ENCODE assay signal across 9 mouse cellular contexts in genomic region chr7:132475069-132475468, GRCm38 (mm10).
A peak's percentile ranks its signal among the peaks of the same experiment; 100 is the strongest.
DNase-seq lines count a peak whose midpoint lies in the region; ATAC-seq and TF ChIP-seq lines count a peak whose summit lies in the region.
"Had no signal": no experiment of that assay in that cellular context is flagged by ENCODE, and none has a peak within 500 bp of the region (broad histone marks: within the 10 kb centered on the region; RNA-seq: fewer than 3 reads in every experiment).

No protein-coding gene starts in this region.

- TF ChIP-seq POLR2A in bone marrow, adult 2 months (IDR thresholded peaks at IDR 0.05; ENCODE audit: borderline replicate concordance, control insufficient read depth, low read depth, low read length) = no peak

- peak; percentile 94 for TF ChIP-seq CTCF in bone marrow, adult 2 months (IDR thresholded peaks at IDR 0.05; ENCODE audit: control insufficient read depth, insufficient read depth, low read length)
- peak; percentile 92 for TF ChIP-seq CTCF in intestine, postnatal 0 days (IDR thresholded peaks at IDR 0.05; ENCODE audit: low read depth)

- no peak overlapping the region for H3K27ac ChIP-seq in neural tube, embryonic 15.5 days (replicated peaks)
- no peak overlapping the region for H3K27ac ChIP-seq in bone marrow, adult 2 months (ENCODE audit: control insufficient read depth, insufficient read depth, low read depth, low read length, poor library complexity)
- no peak overlapping the region for H3K27ac ChIP-seq in intestine, postnatal 0 days (ENCODE audit: low read depth, low read length)
- H3K27ac ChIP-seq: embryonic facial prominence, embryonic 15.5 days had no signal

- 22% methylated on average over 5 of the region's 5 CpGs for WGBS in neural tube, embryonic 15.5 days
- WGBS in bone marrow, adult 2 months = 14% methylated on average over 5 of the region's 5 CpGs
- 27% methylated on average over 5 of the region's 5 CpGs for WGBS in intestine, postnatal 0 days

- DNase-seq in neural tube, embryonic 10.5 days (ENCODE audit: extremely low spot score, low spot score) = peak; percentile 53
- DNase-seq in fibroblast of lung, adult 2 months (ENCODE audit: low read depth) = peak; percentile 25
- peak; percentile 59 for DNase-seq in left cerebral cortex, postnatal 4 days
- DNase-seq in natural killer cell, adult 2 months (ENCODE audit: low spot score in 2 of 2) = peak; percentile 53 to 73
- peak; percentile 10 to 63 for DNase-seq in thymus, postnatal 10 days (ENCODE audit: low spot score in 2 of 2)

- intact Hi-C loops in left cerebral cortex, postnatal 4 days (cut with DNase I) = loop anchor here (10.0 kb wide), 1 partner anchor 240 kb away; no protein-coding TSS in a partner anchor

- H3K36me3 ChIP-seq in neural tube, embryonic 15.5 days = no peaks in the 10 kb centered on the region
- H3K36me3 ChIP-seq in intestine, postnatal 0 days (ENCODE audit: control insufficient read depth, insufficient read depth) = no peaks in the 10 kb centered on the region
- H3K36me3 ChIP-seq: embryonic facial prominence, embryonic 15.5 days had no signal

- H3K4me1 ChIP-seq in neural tube, embryonic 15.5 days = peaks cover 12% of the 10 kb centered on the region
- no peaks in the 10 kb centered on the region for H3K4me1 ChIP-seq in bone marrow, adult 2 months (ENCODE audit: control insufficient read depth, insufficient read depth, low read length)
- H3K4me1 ChIP-seq in intestine, postnatal 0 days (replicated peaks; ENCODE audit: control insufficient read depth, insufficient read depth, low read length) = no peaks in the 10 kb centered on the region

- H3K27me3 ChIP-seq in neural tube, embryonic 15.5 days (replicated peaks) = no peaks in the 10 kb centered on the region
- H3K27me3 ChIP-seq in intestine, postnatal 0 days (replicated peaks; ENCODE audit: control insufficient read depth, insufficient read depth, low read length) = no peaks in the 10 kb centered on the region
- H3K27me3 ChIP-seq: embryonic facial prominence, embryonic 15.5 days had no signal

- H3K9me3 ChIP-seq in neural tube, embryonic 15.5 days (replicated peaks) = no peaks in the 10 kb centered on the region
- H3K9me3 ChIP-seq in intestine, postnatal 0 days (ENCODE audit: control insufficient read depth) = no peaks in the 10 kb centered on the region
- H3K9me3 ChIP-seq: embryonic facial prominence, embryonic 15.5 days had no signal

- no peak for ATAC-seq in neural tube, embryonic 15.5 days (ENCODE audit: low FRiP score)
- 0 out of 2 replicates have a peak, but pooled peaks have one; percentile 14 for ATAC-seq in intestine, postnatal 0 days

- no peak overlapping the region for H3K4me2 ChIP-seq in neural tube, embryonic 15.5 days
- no peak overlapping the region for H3K4me2 ChIP-seq in intestine, postnatal 0 days (replicated peaks; ENCODE audit: low read depth)
- H3K4me2 ChIP-seq: embryonic facial prominence, embryonic 15.5 days had no signal

- H3K4me3 ChIP-seq in neural tube, embryonic 15.5 days (replicated peaks) = no peak overlapping the region
- H3K4me3 ChIP-seq in bone marrow, adult 2 months (replicated peaks; ENCODE audit: control insufficient read depth, low read depth, low read length) = no peak overlapping the region
- no peak overlapping the region for H3K4me3 ChIP-seq in intestine, postnatal 0 days (ENCODE audit: low read depth, low read length)
- H3K4me3 ChIP-seq: embryonic facial prominence, embryonic 15.5 days had no signal

- H3K9ac ChIP-seq in neural tube, embryonic 15.5 days (replicated peaks) = no peak overlapping the region
- no peak overlapping the region for H3K9ac ChIP-seq in intestine, postnatal 0 days (ENCODE audit: low read depth, low read length)
- H3K9ac ChIP-seq: embryonic facial prominence, embryonic 15.5 days had no signal
